Mouse (Mus musculus): ENCODE results near the gene Anxa7.

DNA sequence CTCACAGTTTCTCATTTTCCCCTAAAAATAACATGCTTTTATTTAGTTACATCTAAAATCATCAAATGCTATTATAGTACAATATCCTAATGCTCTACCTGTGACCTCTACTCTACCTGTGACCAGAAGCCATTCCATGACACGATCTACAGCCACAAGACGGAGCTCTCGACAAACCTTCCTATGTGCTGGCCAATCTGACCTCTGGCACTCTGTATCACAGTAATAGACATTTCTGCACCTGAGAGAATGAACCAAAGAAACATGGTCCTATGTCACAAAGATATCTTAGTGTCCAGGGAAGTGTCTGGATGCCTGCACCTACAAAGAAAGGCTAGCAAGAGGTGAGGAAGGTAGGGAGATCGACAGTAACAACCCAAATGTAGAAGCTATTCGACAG is 6.1 kb upstream of the Anxa7 start:
- TF ChIP-seq EP300 (IDR thresholded peaks at IDR 0.05), result no peak
- TF ChIP-seq CTCF (IDR thresholded peaks at IDR 0.05), result no peak

All from lung, postnatal 0 days (tissue).